Mouse (Mus musculus): ENCODE measurements around the gene Pstk. TPM values are rescaled to one million over a fixed set of nuclear protein-coding genes. Genes with fewer than 3 reads are reported as not detected.

Pstk gene
- 17.1 and 33.2 TPM in 2 replicates for polyA plus RNA-seq (2012; ENCODE audit: low replicate concordance)

DNA sequence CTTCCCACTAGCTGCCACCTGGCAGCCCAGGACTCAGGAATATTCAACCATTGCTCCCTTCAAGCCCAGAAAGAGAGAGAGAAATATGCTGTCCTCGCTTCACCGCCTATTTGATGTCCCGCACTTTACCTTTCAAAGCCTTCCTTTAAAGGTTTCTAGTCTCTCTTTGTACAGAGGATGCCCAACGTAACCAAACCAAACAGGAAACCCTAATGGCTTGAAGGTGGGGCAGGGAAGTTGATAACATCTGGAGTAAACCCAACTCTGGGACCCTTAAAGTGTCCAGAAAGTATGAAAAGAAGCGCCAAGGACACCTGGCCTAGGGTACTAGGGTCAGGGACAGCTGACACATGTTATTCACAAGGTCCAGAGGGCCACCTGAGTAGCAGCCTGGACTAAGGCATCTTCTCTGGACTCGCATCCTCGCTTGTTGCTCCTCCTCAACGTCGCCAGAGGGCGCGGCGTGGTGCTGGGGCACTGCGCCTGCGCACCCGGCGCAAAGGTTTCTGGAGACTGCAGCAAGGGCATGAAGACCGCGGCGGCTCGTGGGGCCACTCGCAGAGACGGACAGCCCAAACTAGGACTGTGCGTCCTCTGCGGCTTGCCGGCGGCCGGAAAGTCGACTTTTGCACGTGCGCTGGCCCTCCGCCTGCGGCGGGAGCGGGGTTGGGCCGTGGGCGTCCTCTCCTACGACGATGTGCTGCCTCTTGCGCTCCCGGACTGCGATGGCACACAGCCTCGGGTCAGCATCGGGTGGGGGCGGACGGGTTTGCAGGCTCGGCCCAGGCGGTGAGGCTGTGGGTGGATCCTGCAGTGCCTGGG lies at the start of gene Pstk:
TSS of gene Pstk (plus strand) at position 494 of the 822 bp plus-strand sequence.

DNA sequence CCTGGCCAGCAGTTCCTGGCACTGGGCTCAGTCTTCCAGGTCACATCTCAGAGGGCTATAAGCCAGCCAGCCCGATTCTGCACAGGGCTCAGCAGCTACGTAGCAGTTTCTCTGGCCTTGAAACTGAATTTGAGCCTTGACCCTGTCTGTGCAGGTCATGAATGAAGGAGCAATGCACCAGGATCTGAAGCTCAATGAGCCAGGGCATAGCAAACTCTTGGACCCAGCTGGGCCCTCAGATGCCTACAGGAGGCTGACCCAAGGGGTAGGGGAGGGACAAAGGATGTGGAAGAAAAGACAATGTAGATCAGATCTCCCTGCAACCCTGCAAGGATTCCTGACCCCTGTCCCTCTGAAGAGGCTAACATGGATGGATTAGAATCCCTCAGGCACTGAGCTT lies 48.7 kb upstream of the Pstk start, which contains the start of gene Cuzd1:
TSS of gene Cuzd1 (minus strand) at position 101 of the 400 bp plus-strand sequence.

DNA sequence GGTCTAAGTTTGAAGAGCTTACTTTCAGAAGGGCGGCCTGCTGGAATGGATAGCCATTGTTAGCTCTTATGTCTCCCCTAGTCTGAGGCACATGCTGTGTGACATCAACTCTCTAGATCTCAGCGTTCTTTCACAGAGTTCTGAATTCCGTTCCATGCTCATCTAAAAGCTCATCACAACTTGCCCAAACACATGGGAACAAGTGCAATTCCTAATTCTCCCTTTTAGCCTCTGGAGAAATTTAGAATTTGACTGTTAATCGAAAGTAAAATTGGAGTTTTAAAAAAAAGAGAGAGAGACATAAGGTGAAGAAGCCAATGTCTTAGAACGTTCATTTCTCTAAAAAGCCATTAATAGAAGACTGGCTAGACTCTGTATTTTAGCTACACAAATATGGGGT lies 41.5 kb upstream of the Pstk start, which contains the start of gene Fam24b:
TSS of gene Fam24b (minus strand) at position 101 of the 400 bp plus-strand sequence.

DNA sequence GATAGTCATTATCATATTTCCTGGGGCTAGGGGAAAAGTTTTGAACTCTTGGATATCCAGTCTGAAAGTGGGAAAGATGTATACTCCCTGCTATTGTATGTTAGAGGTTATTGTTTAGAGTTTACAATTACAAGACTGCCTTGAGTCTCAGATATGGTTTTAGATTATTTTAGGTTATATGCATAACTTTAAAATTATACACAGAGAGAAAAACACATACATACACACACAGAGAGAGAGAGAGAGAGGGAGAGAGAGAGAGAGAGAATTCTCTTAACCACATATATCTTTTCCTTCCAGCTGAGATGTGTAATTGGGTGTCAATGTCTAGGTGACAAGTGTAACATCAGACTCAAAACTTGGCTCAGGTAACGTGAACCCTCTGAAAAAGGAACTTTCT lies 37.4 kb upstream of the Pstk start, which contains the start of gene Fam24a:
TSS of gene Fam24a (plus strand) at position 301 of the 400 bp plus-strand sequence.

DNA sequence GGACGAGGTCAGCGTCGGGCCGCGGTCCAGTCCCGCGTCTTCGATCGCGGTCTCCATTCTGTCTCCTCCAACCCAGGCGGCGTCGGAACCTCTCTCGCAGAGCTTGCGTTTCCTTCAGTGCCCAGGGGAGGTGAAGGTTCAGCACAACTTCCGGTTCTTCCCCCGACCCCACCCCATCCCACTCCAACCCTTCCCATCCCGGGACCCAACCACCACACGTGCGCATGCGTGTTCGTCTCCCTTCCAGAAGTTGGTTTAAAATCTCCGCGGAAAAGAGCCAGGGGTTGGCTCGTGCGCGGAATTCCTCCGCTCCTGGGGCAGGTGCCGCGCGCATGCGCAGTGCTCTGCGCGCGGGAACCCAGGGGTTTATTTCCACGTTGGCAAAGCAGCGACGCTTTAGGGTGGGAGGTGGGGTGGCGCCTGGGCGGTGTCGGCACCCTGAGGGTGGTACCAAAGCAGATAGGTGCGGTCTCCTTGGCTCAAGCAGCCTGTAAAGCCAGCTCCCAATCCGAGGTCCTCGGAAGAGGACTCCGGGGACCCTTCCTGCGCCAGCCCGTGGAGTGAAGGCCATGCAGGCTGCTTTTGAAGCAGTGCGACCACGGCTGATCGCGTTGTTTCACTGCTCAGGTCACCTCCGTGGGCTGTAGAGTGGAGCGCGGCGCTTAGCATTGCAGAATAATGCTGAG lies 8.2 kb upstream of the Pstk start, which contains the start of gene 2310057M21Rik:
TSS of gene 2310057M21Rik (minus strand) at position 145 of the 686 bp plus-strand sequence.

DNA sequence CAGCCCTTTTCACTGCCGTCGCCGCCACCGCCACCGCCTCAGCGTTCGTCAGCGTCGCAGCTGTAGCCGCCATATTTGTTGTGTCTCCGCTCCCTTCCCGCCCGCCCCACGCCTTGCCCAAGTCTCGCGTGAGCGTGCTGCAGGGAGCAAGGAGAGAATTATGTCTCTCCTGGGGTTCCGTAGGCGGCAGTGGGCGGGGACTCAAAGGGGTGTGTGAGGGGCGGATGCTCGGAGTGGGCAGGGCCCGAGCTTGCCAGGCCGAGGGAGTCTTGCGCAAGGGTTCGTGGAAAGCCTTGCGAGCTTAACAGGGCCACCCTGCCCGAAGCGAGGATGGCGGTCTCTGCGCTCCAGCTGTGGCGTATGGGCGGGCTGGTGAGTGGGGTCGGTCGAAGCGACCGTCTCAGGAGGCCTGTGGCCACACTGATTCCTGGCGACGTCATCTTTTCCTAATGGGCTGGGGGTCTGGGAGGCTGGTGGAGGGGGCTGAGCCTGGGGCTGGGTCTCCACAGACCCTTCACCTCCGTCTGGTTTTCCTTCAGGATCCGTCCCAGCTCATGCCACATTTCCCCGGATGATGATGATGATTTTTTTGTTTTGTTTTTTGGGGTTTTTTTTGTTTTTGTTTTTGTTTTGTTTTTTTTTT lies 39.6 kb downstream of the Pstk start, which contains the start of the genes Ikzf5 and Acadsb:
TSS of gene Ikzf5 (minus strand) at position 106 of the 643 bp plus-strand sequence.
TSS of gene Acadsb (plus strand) at position 186 of the 643 bp plus-strand sequence.

Other genes starting within 250 kb of the Pstk start
- not detected in 2 replicates for gene 4933402N03Rik, start 224.8 kb upstream of the Pstk start, polyA plus RNA-seq (2012; ENCODE audit: low replicate concordance)
- 0.02 TPM in 1 of 2 replicates, not detected in the other for gene 5430419D17Rik, start 196.7 kb upstream of the Pstk start, polyA plus RNA-seq (2012; ENCODE audit: low replicate concordance)
- not detected in 2 replicates for gene Cuzd1, start 48.8 kb upstream of the Pstk start, polyA plus RNA-seq (2012; ENCODE audit: low replicate concordance)
- not detected in 2 replicates for gene Fam24b, start 41.6 kb upstream of the Pstk start, polyA plus RNA-seq (2012; ENCODE audit: low replicate concordance)
- gene Fam24a, start 37.3 kb upstream of the Pstk start, polyA plus RNA-seq (2012; ENCODE audit: low replicate concordance): not detected in 2 replicates
- gene 2310057M21Rik, start 8.4 kb upstream of the Pstk start, polyA plus RNA-seq (2012; ENCODE audit: low replicate concordance): 10.1 and 27.6 TPM in 2 replicates
- gene Ikzf5, start 39.4 kb downstream of the Pstk start, polyA plus RNA-seq (2012; ENCODE audit: low replicate concordance): 2.3 and 11.5 TPM in 2 replicates
- 3.0 and 3.5 TPM in 2 replicates for gene Acadsb, start 39.5 kb downstream of the Pstk start, polyA plus RNA-seq (2012; ENCODE audit: low replicate concordance)
- gene Hmx3, start 171.7 kb downstream of the Pstk start, polyA plus RNA-seq (2012; ENCODE audit: low replicate concordance): not detected in 2 replicates
- gene Hmx2, start 177.6 kb downstream of the Pstk start, polyA plus RNA-seq (2012; ENCODE audit: low replicate concordance): 0.19 TPM in 1 of 2 replicates, not detected in the other
- 20.1 and 27.8 TPM in 2 replicates for gene Bub3, start 189.1 kb downstream of the Pstk start, polyA plus RNA-seq (2012; ENCODE audit: low replicate concordance)